Mouse (Mus musculus) ES-E14 (cell line): Measurements from ENCODE around the gene Impdh1. TPM values are rescaled to one million over a fixed set of nuclear protein-coding genes. Genes with fewer than 3 reads are reported as not detected.

Experiments
- DNase-seq: peaks from one replicate; pipeline ENCODE4 v3.0.0-alpha.2; 2013; ENCODE audit warnings: low read depth, low spot score
- H3K27ac ChIP-seq: 2 replicates; pipeline ENCODE4 v1.5.1; 2012; ENCODE audit warnings: low read depth, mild to moderate bottlenecking, low read length, moderate library complexity, mixed read lengths; ENCODE audit not compliant: poor library complexity, insufficient read depth, severe bottlenecking
- H3K36me3 ChIP-seq: 2 replicates; pipeline ENCODE4 v1.6.1; 2012; ENCODE audit warnings: mild to moderate bottlenecking, low read length, moderate library complexity, mixed read lengths; ENCODE audit not compliant: control insufficient read depth, poor library complexity, insufficient read depth, severe bottlenecking
- H3K4me1 ChIP-seq, 2 experiments: fragments of 150-350 bp in 1 of 2; sonication (generic) in 1 of 2; 2 replicates each; pipeline ENCODE4 v1.6.1; 2012; ENCODE audit warnings: low read length in 2 of 2, mild to moderate bottlenecking in 1 of 2, mixed read lengths in 1 of 2; ENCODE audit not compliant: control insufficient read depth in 2 of 2, insufficient read depth in 2 of 2, poor library complexity in 1 of 2
- H3K4me3 ChIP-seq, 2 experiments: fragments of 150-350 bp in 1 of 2; sonication (generic) in 1 of 2; 2 replicates each; pipeline ENCODE4 v1.5.1; 2012; ENCODE audit warnings: low read length in 2 of 2, low read depth in 1 of 2, mild to moderate bottlenecking in 1 of 2, mixed read lengths in 1 of 2; ENCODE audit not compliant: insufficient read depth in 1 of 2, poor library complexity in 1 of 2, severe bottlenecking in 1 of 2
- H3K9ac ChIP-seq: 2 replicates; pipeline ENCODE4 v1.6.1; 2012; ENCODE audit warnings: low read depth, mild to moderate bottlenecking, low read length, mixed read lengths; ENCODE audit not compliant: poor library complexity, insufficient read depth, severe bottlenecking
- H3K9me3 ChIP-seq: fragments of 150-350 bp; sonication (generic); 2 replicates; pipeline ENCODE4 v1.6.1; 2012; ENCODE audit warnings: low read depth, mild to moderate bottlenecking, low read length; ENCODE audit not compliant: control insufficient read depth, insufficient read depth
- CHD2 ChIP-seq: IDR thresholded peaks from 2 replicates; pipeline ENCODE4 v1.6.1; 2014; ENCODE audit warnings: mild to moderate bottlenecking, low read depth, low read length, inconsistent platforms
- HCFC1 ChIP-seq: IDR thresholded peaks from 2 replicates; pipeline ENCODE4 v1.6.1; 2012; ENCODE audit warnings: low read length, inconsistent platforms, borderline replicate concordance; ENCODE audit not compliant: insufficient read depth
- MAFK ChIP-seq: IDR thresholded peaks from 2 replicates; pipeline ENCODE4 v1.6.1; 2014; ENCODE audit warnings: mild to moderate bottlenecking, low read depth, low read length, inconsistent platforms; ENCODE audit not compliant: insufficient read depth
- ZC3H11A ChIP-seq: IDR thresholded peaks from 2 replicates; pipeline ENCODE4 v1.6.1; 2012; ENCODE audit warnings: low read depth, mild to moderate bottlenecking, inconsistent platforms, low read length, borderline replicate concordance
- ZNF384 ChIP-seq: IDR thresholded peaks from 2 replicates; pipeline ENCODE4 v1.6.1; 2012; ENCODE audit warnings: low read depth, low read length, inconsistent platforms
- in situ Hi-C, 2 experiments: fragments of 600-800 bp; cut with MboI; formaldehyde crosslinking; loops; one replicate each; pipeline ENCODE4 v1.15.1; 2025; ENCODE audit warnings: low sequenced_read_pairs in 2 of 2, inconsistent platforms in 1 of 2; ENCODE audit not compliant: unreplicated experiment in 2 of 2
- total RNA-seq: library from RNA; depleted of rRNA; stranded (reverse); fragments of 300-350 nt; gene quantifications from 2 replicates; pipeline ENCODE4 v1.2.3, GENCODE M21; 2012

Gene Impdh1
- total RNA-seq, 1 experiment: 29.7 TPM

DNA sequence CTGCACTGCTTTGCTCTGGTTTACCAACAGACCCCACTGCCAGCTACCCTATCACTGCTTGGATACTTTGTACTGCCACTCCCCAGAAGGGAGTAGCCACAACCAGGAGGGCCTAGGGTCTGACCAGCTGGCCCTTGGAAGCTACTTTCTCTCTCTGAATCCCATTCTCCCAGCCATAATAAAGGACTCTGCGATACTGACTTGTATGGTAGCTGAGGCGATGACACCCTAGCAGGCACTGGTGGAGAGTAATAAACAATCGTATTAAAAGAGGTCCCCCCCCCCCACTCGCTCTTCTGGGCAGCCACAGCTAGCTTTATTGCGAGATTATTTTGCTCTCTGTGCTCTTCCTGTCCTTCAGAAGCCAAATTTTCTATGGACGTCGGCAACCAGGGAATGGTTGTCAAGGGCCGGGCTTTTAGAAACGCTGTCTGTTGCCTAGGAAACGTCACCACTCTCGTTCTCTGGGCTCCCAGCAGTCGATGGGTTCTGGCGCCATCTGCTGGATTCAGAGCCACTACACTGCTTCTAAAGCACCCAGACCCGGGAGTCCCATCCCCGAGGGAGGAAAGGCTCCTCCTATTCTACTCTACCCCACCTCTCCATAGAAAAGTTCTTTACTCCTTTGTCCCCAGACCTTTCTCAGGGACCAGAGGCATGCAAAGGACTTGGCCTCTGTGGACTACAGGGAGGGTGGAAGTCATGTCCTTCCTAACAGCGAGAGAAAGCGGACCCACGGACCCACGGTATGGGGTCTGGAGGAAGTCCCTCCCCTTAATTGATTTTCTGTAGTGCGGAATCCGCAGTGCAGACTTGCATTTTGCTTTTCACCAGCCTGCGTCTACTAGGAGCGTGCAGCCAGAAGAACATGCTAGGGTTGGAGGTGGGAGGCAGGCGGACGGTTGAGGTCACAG, 17.6 kb downstream of the Impdh1 start:
- H3K9me3 ChIP-seq: no peaks in the 10 kb centered on the region
- H3K27ac ChIP-seq: no peak overlapping the region

DNA sequence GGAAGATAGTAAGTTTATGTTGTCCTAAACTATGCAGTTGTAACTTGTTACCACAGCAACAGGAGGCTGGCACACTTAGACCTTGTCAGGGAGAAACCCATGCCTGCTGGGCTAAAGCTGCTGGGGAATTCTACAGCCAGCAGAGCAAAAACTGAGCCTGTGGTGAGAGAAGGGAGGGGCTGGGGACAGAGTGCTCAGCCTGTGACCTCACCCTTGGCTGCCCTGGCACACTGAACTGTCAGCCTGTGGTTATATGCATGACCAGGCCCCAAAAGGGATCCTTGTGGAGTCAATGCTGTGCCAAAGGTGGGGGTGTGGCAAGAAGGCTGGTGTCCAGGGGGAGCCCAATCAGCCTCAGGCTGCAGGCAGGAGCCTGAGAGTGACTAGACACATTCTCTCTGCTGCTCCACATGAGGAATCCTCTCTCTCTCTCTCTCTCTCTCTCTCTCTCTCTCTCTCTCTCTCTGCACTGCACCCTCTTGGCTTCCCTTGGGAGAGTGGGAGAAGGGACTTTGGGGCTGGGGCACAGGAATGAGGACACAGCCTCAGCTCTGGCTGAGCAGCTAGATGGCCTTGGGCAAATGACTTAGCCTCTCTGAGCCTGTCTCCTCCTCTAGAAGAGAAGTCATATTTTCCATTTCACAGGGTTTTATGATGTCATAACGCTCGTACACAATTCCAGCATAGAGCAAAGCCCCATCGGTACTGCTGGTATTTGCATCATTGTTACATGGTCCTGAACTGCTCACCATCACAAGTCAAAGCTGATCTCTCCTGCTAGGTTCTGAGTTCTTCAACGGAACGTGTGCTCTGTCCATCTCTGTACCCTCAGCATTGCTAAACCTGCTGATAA, 20.1 kb downstream of the Impdh1 start:
- DNase-seq: no peak
- in situ Hi-C loops: no loop called here

More for the DNA sequence above, 17.6 kb downstream of the Impdh1 start:
- TF ChIP-seq ZC3H11A (peak; percentile 34; the same call in 1 of the 2 replicates), HCFC1 (no peak)
- Histone ChIP-seq H3K9ac (no peak overlapping the region), H3K36me3 (peaks cover 20% of the 10 kb centered on the region), H3K4me3 (peak overlapping the region; percentile 18 to 47; a peak in 3 of 4 replicates), H3K4me1 (peaks cover 2 to 10% of the 10 kb centered on the region in 2 experiments; a peak in 3 of 4 replicates)
- in situ Hi-C loops: no loop called here
- DNase-seq: peak; percentile 94

DNA sequence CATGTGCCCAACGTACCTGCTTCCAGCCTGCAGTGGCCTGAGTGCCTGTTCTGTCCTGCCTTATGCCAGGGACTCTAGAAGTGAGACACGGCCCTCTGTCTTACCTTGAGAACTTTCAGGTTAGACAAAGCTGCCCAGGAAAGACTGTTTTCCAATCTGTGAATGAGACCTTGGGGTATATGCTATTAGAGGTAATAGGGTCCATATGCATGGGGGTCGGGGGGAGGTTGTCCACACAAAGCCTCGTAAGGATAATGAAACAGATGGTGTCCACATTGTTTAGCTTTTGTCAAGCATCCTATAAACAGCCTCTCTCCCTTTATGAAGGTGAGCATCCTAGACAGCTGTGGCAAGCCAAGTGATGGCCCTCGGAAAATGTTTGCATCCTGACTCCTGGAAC, 21.0 kb downstream of the Impdh1 start:
- H3K36me3 ChIP-seq: no peaks in the 10 kb centered on the region
- no peak overlapping the region for H3K4me3 ChIP-seq
- H3K27ac ChIP-seq: no peak overlapping the region
- H3K9me3 ChIP-seq: no peaks in the 10 kb centered on the region
- in situ Hi-C loops: no loop called here
- H3K4me1 ChIP-seq: peaks cover 2 to 10% of the 10 kb centered on the region in 2 experiments; a peak in 3 of 4 replicates
- no peak for DNase-seq
- no peak overlapping the region for H3K9ac ChIP-seq
- TF ChIP-seq CHD2: no peak

More for the DNA sequence above, 20.1 kb downstream of the Impdh1 start:
- TF ChIP-seq MAFK (no peak), HCFC1 (no peak), CHD2 (no peak), ZC3H11A (no peak), ZNF384 (no peak)
- Histone ChIP-seq H3K36me3 (0 out of 2 replicates have a peak, but pooled peaks cover 3% of the 10 kb centered on the region), H3K9ac (no peak overlapping the region), H3K27ac (no peak overlapping the region), H3K4me3 (no peak overlapping the region), H3K9me3 (no peaks in the 10 kb centered on the region), H3K4me1 (peaks cover 2 to 10% of the 10 kb centered on the region in 2 experiments; a peak in 3 of 4 replicates)

DNA sequence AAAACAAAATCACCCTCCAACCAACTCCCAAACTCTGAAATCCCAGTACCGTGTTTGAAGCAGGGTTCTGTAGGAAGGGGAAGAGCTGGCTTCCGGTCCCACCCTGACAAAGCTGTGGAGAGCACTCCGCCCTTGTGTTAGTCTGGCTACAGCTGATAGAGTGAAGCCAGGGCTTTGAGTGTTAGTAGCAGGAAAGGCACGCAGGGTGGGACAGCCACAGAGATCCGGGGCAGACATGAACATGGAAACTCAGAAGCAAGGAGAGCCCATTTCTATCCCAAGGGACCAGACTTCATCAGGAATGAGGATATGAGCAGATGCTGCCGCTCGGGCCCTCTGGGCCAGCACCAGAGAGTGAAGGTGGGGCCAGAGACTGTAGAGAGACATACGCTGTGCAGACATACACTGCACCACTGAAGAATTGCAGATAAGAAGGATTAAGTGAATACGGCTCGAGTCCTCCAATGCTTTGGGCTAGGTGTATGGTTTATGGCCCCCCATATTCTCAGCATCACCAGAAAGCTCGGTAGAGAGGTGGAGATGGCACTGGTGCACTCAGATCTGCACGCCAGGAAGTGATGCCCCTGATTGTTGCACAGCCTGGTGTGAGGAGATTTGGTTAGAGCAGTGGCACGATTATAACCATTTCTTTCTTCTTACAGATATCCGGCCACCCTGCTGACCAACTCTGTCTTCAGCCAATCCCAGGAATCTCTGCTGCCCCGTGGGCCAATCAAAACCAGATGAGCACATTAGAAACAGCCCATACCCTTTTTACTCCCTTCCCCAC, 22.0 kb downstream of the Impdh1 start:
- no peak for DNase-seq
- H3K36me3 ChIP-seq: no peaks in the 10 kb centered on the region
- TF ChIP-seq ZC3H11A: no peak
- TF ChIP-seq MAFK: no peak
- TF ChIP-seq ZNF384: no peak
- no peak for TF ChIP-seq HCFC1
- no peak for TF ChIP-seq CHD2
- no peak overlapping the region for H3K27ac ChIP-seq
- peak overlapping the region in 1 of 2 experiments; percentile 22; a peak in 1 of 4 replicates for H3K4me3 ChIP-seq
- H3K9ac ChIP-seq: peak overlapping the region; percentile 8; the same call in 1 of the 2 replicates
- no peaks in the 10 kb centered on the region for H3K9me3 ChIP-seq
- H3K4me1 ChIP-seq: peaks cover 2 to 10% of the 10 kb centered on the region in 2 experiments; a peak in 3 of 4 replicates
- in situ Hi-C loops: no loop called here
